Mouse (Mus musculus) megakaryocyte, embryonic 14.5 days (primary cell): Measurements from ENCODE around the gene Olfr609.

ENCODE experiments used
- FLI1 ChIP-seq: IDR thresholded peaks from 2 replicates; pipeline ENCODE4 v1.6.1; 2012; ENCODE audit warnings: low read length, inconsistent platforms, mixed read lengths
- GATA1 ChIP-seq: IDR thresholded peaks from 3 replicates; pipeline ENCODE4 v1.6.1; 2012; ENCODE audit warnings: mixed read lengths, low read length, inconsistent platforms, borderline replicate concordance

- no peak for TF ChIP-seq GATA1
- TF ChIP-seq FLI1 = no peak
These were observed 14.2 kb upstream of the Olfr609 start, which contains the start of gene Olfr610 for GRCm38 (mm10) chr7:103512022-103512421.
